13 mouse cellular contexts compared by ENCODE assay signal in genomic region chr14:99453916-99454315, GRCm38 (mm10).
"Had no signal": no experiment of that assay in that cellular context is flagged by ENCODE, and none has a peak within 500 bp of the region (broad histone marks: within the 10 kb centered on the region; RNA-seq: fewer than 3 reads in every experiment).

No protein-coding gene starts in this region.

- DNase-seq: kidney, adult 11 months; kidney, adult 8-10 months; kidney, postnatal 10 days; kidney, postnatal 36 days; layer of hippocampus, postnatal 36 days; liver; lung, adult 18-20 months; lung, postnatal 10 days; lung, postnatal 36 days; retina, postnatal 1 day; thymus, postnatal 36 days had no signal

- ATAC-seq: liver, embryonic 12.5 days; midbrain, embryonic 15.5 days had no signal
